Mouse (Mus musculus) CD4-positive naive resting alpha-beta T cell, adult 76 days (primary cell): Measurements from ENCODE around the gene Gpi1. TPM values are rescaled to one million over a fixed set of nuclear protein-coding genes. Genes with fewer than 3 reads are reported as not detected.

Experiments used
- total RNA-seq: library from RNA; stranded (reverse); gene quantifications from one replicate; pipeline ENCODE4 v1.2.4, GENCODE M21; 2023

Gene Gpi1
- total RNA-seq, result 264 TPM

GRCm38 (mm10) chr7:34230116-34230515 lies at the start of gene Gpi1:
Gpi1 (minus strand) TSS chr7:34230336.

GRCm38 (mm10) chr7:34250738-34251137 lies 20.6 kb upstream of the Gpi1 start, which contains the start of gene Gm6096:
Gm6096 (plus strand) TSS chr7:34251038.

GRCm38 (mm10) chr7:34196132-34197128 lies 33.7 kb downstream of the Gpi1 start, which contains the start of gene Pdcd2l:
Pdcd2l (minus strand) TSS chr7:34196661.

GRCm38 (mm10) chr7:34169454-34169853 lies 60.7 kb downstream of the Gpi1 start, which contains the start of gene Uba2:
Uba2 (minus strand) TSS chr7:34169599.

Other genes with a start within 250 kb of the Gpi1 start
- gene Scgb2b27, start 216.4 kb downstream of the Gpi1 start, total RNA-seq, result not detected
- gene Scgb1b27, start 208.9 kb downstream of the Gpi1 start, total RNA-seq, result not detected
- not detected for gene Scgb1b30, start 134.9 kb downstream of the Gpi1 start, total RNA-seq
- gene Wtip, start 97.1 kb downstream of the Gpi1 start, total RNA-seq, result not detected
- gene Uba2, start 60.7 kb downstream of the Gpi1 start, total RNA-seq, result 79.6 TPM
- 34.5 TPM for gene Pdcd2l, start 33.7 kb downstream of the Gpi1 start, total RNA-seq
- not detected for gene Gm6096, start 20.7 kb upstream of the Gpi1 start, total RNA-seq
- gene 4931406P16Rik, start 83.2 kb upstream of the Gpi1 start, total RNA-seq, result 41.7 TPM
- 189 TPM for gene Lsm14a, start 163.0 kb upstream of the Gpi1 start, total RNA-seq